Mouse (Mus musculus): ENCODE measurements around the gene Spop. TPM values are rescaled to one million over a fixed set of nuclear protein-coding genes. Genes with fewer than 3 reads are reported as not detected.

The Spop gene
- total and polyA plus RNA-seq, 3 experiments = 69.3 to 170 (median 155) TPM

DNA sequence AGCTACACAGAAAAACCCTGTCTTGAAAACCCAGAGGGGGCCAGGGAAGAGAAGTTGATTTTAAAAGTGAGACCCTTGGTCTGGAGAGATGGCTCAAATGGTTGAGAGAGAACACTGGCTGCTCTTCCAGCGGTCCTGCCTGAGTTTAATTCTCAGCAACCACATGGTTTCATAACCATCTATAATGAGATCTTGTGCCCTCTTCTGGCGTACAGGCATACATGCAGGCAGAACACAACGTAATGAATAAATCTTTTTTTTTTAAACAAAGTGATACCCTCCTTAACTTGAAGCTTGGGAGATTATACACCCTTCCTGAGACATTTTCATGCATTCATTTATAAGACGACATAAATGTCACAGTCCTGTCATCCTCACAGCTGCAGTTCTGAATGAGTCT is 65.6 kb downstream of the Spop start:
- H3K79me2 ChIP-seq (replicated peaks; ENCODE audit: control insufficient read depth, insufficient read depth, low read length) = no peaks in the 10 kb centered on the region
- H3K4me1 ChIP-seq (ENCODE audit: control insufficient read depth, insufficient read depth, low read length) = peaks cover 1% of the 10 kb centered on the region; the same call in 1 of the 2 replicates
- TF ChIP-seq CTCF (IDR thresholded peaks at IDR 0.05) (peak; percentile 48), POLR2A (IDR thresholded peaks at IDR 0.05; ENCODE audit: insufficient read depth, low read depth, low read length) (no peak), EP300 (IDR thresholded peaks at IDR 0.05; ENCODE audit: insufficient read depth, low read depth, low read length) (no peak)
- DNase-seq = no peak
- WGBS = 91% methylated on average over 4 of the region's 4 CpGs
- H3K9ac ChIP-seq (ENCODE audit: low read depth, low read length) = no peak overlapping the region
- intact Hi-C loops (cut with DNase I) = loop anchor here (5.0 kb wide), 1 partner anchor 42 kb away; no protein-coding TSS in a partner anchor
- no peak overlapping the region for H3K27ac ChIP-seq
- H3K27me3 ChIP-seq (ENCODE audit: control insufficient read depth, insufficient read depth, low read length) = no peaks in the 10 kb centered on the region
- peaks cover 8% of the 10 kb centered on the region for H3K36me3 ChIP-seq (ENCODE audit: control insufficient read depth, insufficient read depth, low read length)
- H3K4me3 ChIP-seq = no peak overlapping the region

DNA sequence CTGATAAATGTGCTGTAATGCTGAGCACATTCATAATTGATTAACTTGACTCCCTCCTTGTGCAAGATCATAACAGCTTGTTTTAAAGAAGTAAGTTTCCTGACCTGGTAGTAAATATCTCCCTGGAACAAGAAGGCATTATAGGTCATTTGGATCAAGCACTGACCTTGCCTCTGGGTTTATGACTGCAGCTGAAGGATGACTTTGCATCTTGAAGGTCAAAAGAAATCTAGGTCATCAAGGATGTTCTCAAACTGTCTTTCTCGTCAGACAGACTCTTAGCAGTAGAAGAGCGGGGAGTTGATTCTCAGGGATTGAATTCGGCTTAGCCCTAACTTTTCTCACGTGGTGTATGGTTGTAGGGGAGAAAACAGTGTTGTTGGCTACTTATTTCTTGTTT is 66.8 kb downstream of the Spop start:
- intact Hi-C loops (cut with DNase I) = no loop called here
- Histone ChIP-seq H3K9ac (ENCODE audit: low read depth, low read length) (no peak overlapping the region), H3K79me2 (replicated peaks; ENCODE audit: control insufficient read depth, insufficient read depth, low read length) (no peaks in the 10 kb centered on the region), H3K27ac (no peak overlapping the region), H3K4me1 (ENCODE audit: control insufficient read depth, insufficient read depth, low read length) (peaks cover 1% of the 10 kb centered on the region; the same call in 1 of the 2 replicates), H3K27me3 (ENCODE audit: control insufficient read depth, insufficient read depth, low read length) (no peaks in the 10 kb centered on the region), H3K4me3 (no peak overlapping the region), H3K36me3 (ENCODE audit: control insufficient read depth, insufficient read depth, low read length) (peaks cover 5% of the 10 kb centered on the region)
- 92% methylated on average over 4 of the region's 4 CpGs for WGBS
- no peak for DNase-seq
- no peak for TF ChIP-seq EP300 (IDR thresholded peaks at IDR 0.05; ENCODE audit: insufficient read depth, low read depth, low read length)

DNA sequence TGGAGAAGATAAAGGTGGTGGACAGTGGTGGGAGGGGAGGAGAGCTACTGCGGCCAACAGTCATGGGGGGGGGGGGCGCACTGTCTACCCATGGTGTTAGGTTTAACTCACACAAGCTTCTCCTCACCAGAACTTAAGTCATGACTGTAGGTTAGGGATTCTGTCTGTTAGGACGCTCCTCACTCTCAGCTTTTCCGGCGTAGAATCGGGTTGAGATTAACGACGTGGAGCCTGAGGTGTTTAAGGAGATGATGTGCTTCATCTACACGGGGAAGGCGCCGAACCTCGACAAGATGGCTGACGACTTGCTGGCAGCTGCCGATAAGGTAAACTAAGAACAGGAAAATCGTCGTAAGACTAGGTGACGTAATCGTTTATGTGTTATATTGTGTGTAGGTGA is 71.8 kb downstream of the Spop start:
- Histone ChIP-seq H3K4me1 (ENCODE audit: control insufficient read depth, insufficient read depth, low read length) (no peaks in the 10 kb centered on the region), H3K4me3 (no peak overlapping the region), H3K27ac (no peak overlapping the region), H3K79me2 (replicated peaks; ENCODE audit: control insufficient read depth, insufficient read depth, low read length) (no peaks in the 10 kb centered on the region), H3K36me3 (ENCODE audit: control insufficient read depth, insufficient read depth, low read length) (no peaks in the 10 kb centered on the region; the same call in 1 of the 2 replicates), H3K27me3 (ENCODE audit: control insufficient read depth, insufficient read depth, low read length) (no peaks in the 10 kb centered on the region), H3K9ac (ENCODE audit: low read depth, low read length) (no peak overlapping the region)
- TF ChIP-seq CTCF (IDR thresholded peaks at IDR 0.05) = no peak
- TF ChIP-seq POLR2A (IDR thresholded peaks at IDR 0.05; ENCODE audit: insufficient read depth, low read depth, low read length) = no peak
- no peak for TF ChIP-seq EP300 (IDR thresholded peaks at IDR 0.05; ENCODE audit: insufficient read depth, low read depth, low read length)
- no peak for DNase-seq
- intact Hi-C loops (cut with DNase I) = no loop called here
- WGBS = 92% methylated on average over 18 of the region's 18 CpGs

DNA sequence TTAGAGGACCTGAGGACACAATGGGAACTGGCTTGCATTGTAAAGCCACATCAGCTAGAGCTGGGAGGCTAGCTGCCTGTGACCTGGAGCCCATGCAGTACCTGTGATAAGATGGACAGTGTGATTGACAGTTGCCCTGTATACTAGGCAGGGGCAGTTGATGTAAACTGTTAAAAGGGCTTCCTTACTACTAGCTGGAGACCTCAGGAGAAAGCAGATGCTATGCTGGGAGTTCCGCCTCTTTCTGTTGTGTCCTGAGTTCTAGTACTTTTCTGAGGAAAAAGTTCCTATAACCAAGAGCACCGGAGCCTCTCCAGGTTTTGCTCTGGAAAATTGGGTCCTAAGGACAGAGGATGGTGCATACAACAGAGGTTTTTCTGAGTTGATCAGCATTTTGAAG is 73.4 kb downstream of the Spop start:
- Histone ChIP-seq H3K9ac (ENCODE audit: low read depth, low read length) (no peak overlapping the region), H3K27ac (no peak overlapping the region), H3K27me3 (ENCODE audit: control insufficient read depth, insufficient read depth, low read length) (no peaks in the 10 kb centered on the region), H3K79me2 (replicated peaks; ENCODE audit: control insufficient read depth, insufficient read depth, low read length) (no peaks in the 10 kb centered on the region), H3K36me3 (ENCODE audit: control insufficient read depth, insufficient read depth, low read length) (no peaks in the 10 kb centered on the region; the same call in 1 of the 2 replicates), H3K4me1 (ENCODE audit: control insufficient read depth, insufficient read depth, low read length) (no peaks in the 10 kb centered on the region), H3K4me3 (no peak overlapping the region)
- 98% methylated on average over 2 of the region's 2 CpGs for WGBS
- TF ChIP-seq CTCF (IDR thresholded peaks at IDR 0.05) (no peak), POLR2A (IDR thresholded peaks at IDR 0.05; ENCODE audit: insufficient read depth, low read depth, low read length) (no peak), EP300 (IDR thresholded peaks at IDR 0.05; ENCODE audit: insufficient read depth, low read depth, low read length) (no peak)
- DNase-seq = no peak
- intact Hi-C loops (cut with DNase I) = no loop called here

DNA sequence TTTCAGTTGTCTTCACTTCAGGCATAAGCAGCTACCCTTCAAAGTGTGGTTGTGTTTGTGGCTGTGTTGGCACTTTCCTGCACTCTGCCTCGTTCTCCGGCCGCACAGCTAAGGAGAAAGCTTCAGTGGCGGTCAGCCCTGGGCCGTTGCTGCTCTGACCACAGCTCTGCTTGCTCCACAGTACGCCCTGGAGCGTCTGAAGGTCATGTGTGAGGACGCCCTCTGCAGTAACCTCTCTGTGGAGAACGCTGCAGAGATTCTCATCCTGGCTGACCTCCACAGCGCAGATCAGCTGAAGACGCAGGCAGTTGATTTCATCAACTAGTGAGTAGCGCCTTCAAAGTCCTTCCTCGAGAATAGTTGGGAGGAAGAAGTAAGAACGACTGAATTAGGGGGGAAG is 76.2 kb downstream of the Spop start:
- Histone ChIP-seq H3K36me3 (ENCODE audit: control insufficient read depth, insufficient read depth, low read length) (no peaks in the 10 kb centered on the region), H3K27ac (no peak overlapping the region)
- WGBS = 68% methylated on average over 14 of the region's 14 CpGs

DNA sequence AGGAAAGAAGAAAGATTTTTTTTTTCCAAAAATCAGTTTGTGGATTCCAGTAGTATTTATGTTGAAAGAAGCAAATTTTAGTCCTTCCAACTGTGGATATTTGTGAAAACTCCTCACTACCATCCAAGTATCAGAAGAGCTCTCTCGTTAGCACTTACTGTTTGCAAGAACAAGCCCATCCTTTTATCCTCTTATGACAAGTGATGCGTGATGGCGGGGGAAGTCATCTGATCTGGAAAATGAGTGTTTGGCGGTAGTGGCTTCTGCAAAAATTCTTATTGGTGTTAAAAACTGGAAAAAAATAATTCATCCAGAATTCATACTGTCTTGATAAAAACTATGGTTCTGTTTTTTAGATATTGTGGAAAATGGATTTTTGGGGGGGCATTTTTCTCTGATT is 78.4 kb downstream of the Spop start:
- 90% methylated on average over 4 of the region's 4 CpGs for WGBS
- Histone ChIP-seq H3K27ac (no peak overlapping the region), H3K79me2 (replicated peaks; ENCODE audit: control insufficient read depth, insufficient read depth, low read length) (no peaks in the 10 kb centered on the region), H3K4me1 (ENCODE audit: control insufficient read depth, insufficient read depth, low read length) (no peaks in the 10 kb centered on the region), H3K4me3 (no peak overlapping the region), H3K9ac (ENCODE audit: low read depth, low read length) (no peak overlapping the region), H3K36me3 (ENCODE audit: control insufficient read depth, insufficient read depth, low read length) (no peaks in the 10 kb centered on the region), H3K27me3 (ENCODE audit: control insufficient read depth, insufficient read depth, low read length) (no peaks in the 10 kb centered on the region)
- intact Hi-C loops (cut with DNase I) = no loop called here
- TF ChIP-seq CTCF (IDR thresholded peaks at IDR 0.05) (no peak), EP300 (IDR thresholded peaks at IDR 0.05; ENCODE audit: insufficient read depth, low read depth, low read length) (no peak), POLR2A (IDR thresholded peaks at IDR 0.05; ENCODE audit: insufficient read depth, low read depth, low read length) (no peak)
- no peak for DNase-seq

More for the DNA sequence above, 76.2 kb downstream of the Spop start:
- no peak overlapping the region for H3K4me3 ChIP-seq
- H3K27me3 ChIP-seq (ENCODE audit: control insufficient read depth, insufficient read depth, low read length) = no peaks in the 10 kb centered on the region
- TF ChIP-seq CTCF (IDR thresholded peaks at IDR 0.05) = no peak
- no peak for TF ChIP-seq EP300 (IDR thresholded peaks at IDR 0.05; ENCODE audit: insufficient read depth, low read depth, low read length)
- TF ChIP-seq POLR2A (IDR thresholded peaks at IDR 0.05; ENCODE audit: insufficient read depth, low read depth, low read length) = no peak
- no peak overlapping the region for H3K9ac ChIP-seq (ENCODE audit: low read depth, low read length)
- intact Hi-C loops (cut with DNase I) = no loop called here
- no peaks in the 10 kb centered on the region for H3K4me1 ChIP-seq (ENCODE audit: control insufficient read depth, insufficient read depth, low read length)
- no peaks in the 10 kb centered on the region for H3K79me2 ChIP-seq (replicated peaks; ENCODE audit: control insufficient read depth, insufficient read depth, low read length)
- DNase-seq = no peak

All from heart, adult 2 months (tissue).